Mouse (Mus musculus) lung, adult 2 months (tissue): ENCODE data around the gene Hist2h2bb. TPM values are rescaled to one million over a fixed set of nuclear protein-coding genes. Genes with fewer than 3 reads are reported as not detected.
"Not testable (repeated sequence)": the region's sequence is repeated elsewhere in the genome, so short reads cannot be mapped to it uniquely, and the experiment has no call there.

Experiments used
- DNase-seq: peaks from one replicate; pipeline ENCODE4 v3.0.0; 2022
- H3K4me1 ChIP-seq: fragments of 200-500 bp; 2 replicates; pipeline ENCODE4 v1.6.1; 2011; ENCODE audit warnings: low read length; ENCODE audit not compliant: control insufficient read depth, insufficient read depth
- H3K4me3 ChIP-seq: fragments of 200-500 bp; replicated peaks from 2 replicates; pipeline ENCODE3; 2011; ENCODE audit warnings: low read depth, mild to moderate bottlenecking, control low read depth, low read length; ENCODE audit errors: extremely low read depth
- CTCF ChIP-seq: fragments of 200-500 bp; IDR thresholded peaks from 2 replicates; pipeline ENCODE4 v1.5.1; 2011; ENCODE audit warnings: mild to moderate bottlenecking, low read length, control low read depth; ENCODE audit not compliant: insufficient read depth
- POLR2A ChIP-seq: fragments of 200-500 bp; IDR thresholded peaks from 2 replicates; pipeline ENCODE4 v1.6.1; 2011; ENCODE audit warnings: low read depth, mild to moderate bottlenecking, control low read depth, low read length, borderline replicate concordance; ENCODE audit errors: extremely low read depth
- WGBS: fragments of 180-500 bp; shearing (Covaris S2); methylation state at CpG from one replicate; pipeline ENCODE4 v1.1.7; 2018; 5-methylcytosine and 5-hydroxymethylcytosine counted together
- polyA plus RNA-seq: library from polyadenylated mRNA; depleted of rRNA; stranded (reverse); fragments of >200 nt; gene quantifications from 2 replicates; pipeline ENCODE4 v1.2.3, GENCODE M21; 2012; rRNA removed

Gene Hist2h2bb
- polyA plus RNA-seq: 1.1 and 1.8 TPM in 2 replicates

DNA sequence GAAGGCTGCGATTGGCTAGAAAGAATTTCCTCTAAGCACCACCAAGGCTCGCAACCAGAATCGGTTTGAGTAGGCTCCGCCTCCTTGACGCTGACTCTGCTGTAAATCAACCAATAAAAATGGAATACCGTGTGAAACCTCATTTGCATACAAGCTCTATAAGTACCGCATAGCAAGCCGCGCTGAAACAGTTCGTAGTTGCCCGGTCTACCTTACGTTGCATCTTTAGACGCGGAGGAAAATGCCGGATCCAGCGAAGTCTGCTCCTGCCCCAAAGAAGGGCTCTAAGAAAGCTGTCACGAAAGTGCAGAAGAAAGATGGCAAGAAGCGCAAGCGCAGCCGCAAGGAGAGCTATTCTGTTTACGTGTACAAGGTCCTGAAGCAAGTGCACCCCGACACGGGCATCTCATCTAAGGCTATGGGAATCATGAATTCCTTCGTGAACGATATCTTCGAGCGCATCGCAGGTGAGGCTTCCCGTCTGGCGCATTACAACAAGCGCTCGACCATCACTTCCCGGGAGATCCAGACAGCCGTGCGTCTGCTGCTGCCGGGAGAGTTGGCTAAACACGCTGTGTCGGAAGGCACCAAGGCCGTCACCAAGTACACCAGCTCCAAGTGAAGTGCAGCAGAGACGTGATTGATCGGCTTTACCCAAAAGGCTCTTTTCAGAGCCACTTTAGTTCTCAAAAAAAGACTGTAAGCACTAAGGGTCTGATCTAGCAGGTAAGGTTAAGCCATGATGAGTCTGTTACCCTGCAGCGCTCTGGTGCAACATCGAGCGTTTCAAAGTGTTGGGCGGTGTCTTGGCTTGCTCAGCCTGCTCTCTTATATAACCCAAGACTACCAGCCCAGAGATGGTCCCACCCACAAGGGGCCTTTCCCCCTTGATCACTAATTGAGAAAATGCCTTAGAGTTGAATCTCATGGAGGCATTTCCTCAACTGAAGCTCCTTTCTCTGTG, at the start of gene Hist2h2bb:
Gene Hist2h2bb, plus strand, starts transcription at position 242 of the 964 bp plus-strand sequence.
- peak within 1 kb of the TSS; percentile 84 for H3K4me3 ChIP-seq
- no peak for TF ChIP-seq CTCF
- peak; percentile 99 for TF ChIP-seq POLR2A
- peak; percentile 85 for DNase-seq
- WGBS: under 1% methylated on average over 45 of the region's 45 CpGs
- H3K4me1 ChIP-seq: peaks cover 5% of the 10 kb centered on the region

DNA sequence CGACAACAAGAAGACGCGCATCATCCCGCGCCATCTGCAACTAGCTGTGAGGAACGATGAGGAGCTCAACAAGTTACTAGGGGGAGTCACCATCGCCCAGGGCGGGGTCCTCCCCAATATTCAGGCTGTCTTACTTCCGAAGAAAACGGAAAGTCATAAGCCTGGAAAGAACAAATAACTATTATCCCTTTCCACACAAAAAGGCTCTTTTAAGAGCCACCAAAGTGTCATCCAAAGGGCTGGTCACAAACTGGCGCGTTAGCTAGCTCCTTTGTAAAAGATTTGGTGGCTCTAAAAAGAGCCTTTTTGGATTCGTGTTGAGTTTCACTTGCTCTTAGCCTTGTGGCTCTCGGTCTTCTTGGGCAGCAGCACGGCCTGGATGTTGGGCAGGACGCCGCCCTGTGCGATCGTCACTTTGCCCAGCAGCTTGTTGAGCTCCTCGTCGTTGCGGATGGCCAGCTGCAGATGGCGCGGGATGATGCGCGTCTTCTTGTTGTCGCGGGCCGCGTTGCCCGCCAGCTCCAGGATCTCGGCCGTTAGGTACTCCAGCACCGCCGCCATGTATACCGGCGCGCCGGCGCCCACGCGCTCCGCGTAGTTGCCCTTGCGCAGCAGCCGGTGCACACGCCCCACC, 49.3 kb upstream of the Hist2h2bb start:
- not testable (repeated sequence) for DNase-seq
- H3K4me1 ChIP-seq: peaks cover 13% of the 10 kb centered on the region
- H3K4me3 ChIP-seq: peak overlapping the region; percentile 95
- 0% methylated on average over 42 of the region's 47 CpGs for WGBS

DNA sequence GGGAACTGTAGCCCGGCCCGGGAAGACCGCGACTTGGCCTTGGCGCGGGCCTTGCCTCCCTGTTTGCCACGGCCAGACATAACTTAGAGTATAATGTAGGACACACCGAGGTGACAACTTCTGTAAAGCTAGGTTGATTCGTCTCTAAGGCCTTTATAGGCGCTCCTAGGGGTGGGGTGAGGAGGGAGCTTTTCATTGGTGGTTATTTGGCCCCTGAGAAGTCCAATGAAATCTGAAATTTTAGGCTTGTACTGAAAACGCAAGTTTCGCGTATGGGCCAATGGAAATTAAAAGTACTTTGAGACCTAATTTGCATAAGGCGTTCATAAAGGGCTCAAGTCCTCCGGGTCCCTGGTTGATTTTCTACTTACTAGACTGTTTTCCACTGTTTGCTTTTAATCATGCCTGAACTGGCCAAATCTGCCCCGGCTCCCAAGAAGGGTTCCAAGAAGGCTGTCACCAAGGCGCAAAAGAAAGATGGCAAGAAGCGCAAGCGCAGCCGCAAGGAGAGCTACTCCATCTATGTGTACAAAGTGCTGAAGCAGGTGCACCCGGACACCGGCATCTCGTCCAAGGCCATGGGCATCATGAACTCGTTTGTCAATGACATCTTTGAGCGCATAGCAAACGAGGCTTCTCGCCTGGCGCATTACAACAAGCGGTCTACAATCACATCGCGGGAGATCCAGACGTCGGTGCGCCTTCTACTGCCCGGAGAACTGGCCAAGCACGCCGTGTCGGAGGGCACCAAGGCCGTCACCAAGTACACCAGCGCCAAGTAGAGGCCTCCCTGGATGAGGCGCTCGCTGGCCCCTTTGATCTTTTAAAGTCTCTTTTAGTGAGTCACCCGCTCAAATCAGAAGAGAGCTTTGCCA, 48.5 kb upstream of the Hist2h2bb start, which contains the start of the genes Hist2h2ac and Hist2h2be:
Gene Hist2h2ac, minus strand, starts transcription at position 116 of the 875 bp plus-strand sequence.
Gene Hist2h2be, plus strand, starts transcription at position 355 of the 875 bp plus-strand sequence.
- peaks cover 13% of the 10 kb centered on the region for H3K4me1 ChIP-seq
- under 1% methylated on average over 43 of the region's 43 CpGs for WGBS
- TF ChIP-seq CTCF (no peak), POLR2A (peak; percentile 89)
- DNase-seq: peak; percentile 85
- peak within 1 kb of the TSS; percentile 95 for H3K4me3 ChIP-seq

DNA sequence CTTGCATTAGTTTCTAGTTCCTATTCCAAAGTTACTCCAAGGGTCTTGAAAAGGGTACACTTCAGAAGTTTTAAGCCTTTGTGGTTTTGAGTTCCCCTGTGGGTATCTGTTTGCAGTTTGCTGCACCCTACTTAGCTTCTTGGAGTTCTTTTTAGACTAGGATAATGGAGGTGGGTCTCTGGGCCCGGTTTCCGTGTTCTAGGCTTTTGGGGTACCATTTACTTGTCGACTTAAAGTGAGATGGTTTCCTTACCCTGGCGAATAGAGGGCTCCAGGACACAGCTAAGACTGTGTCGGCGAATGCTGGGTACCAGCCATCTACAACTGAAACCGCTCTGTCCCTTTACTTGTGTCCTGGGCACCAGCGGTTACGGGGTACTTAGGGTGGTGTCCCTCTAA, 47.9 kb upstream of the Hist2h2bb start:
- TF ChIP-seq POLR2A: no peak
- TF ChIP-seq CTCF: no peak
- WGBS: 18% methylated on average over 9 of the region's 9 CpGs
- DNase-seq: no peak

DNA sequence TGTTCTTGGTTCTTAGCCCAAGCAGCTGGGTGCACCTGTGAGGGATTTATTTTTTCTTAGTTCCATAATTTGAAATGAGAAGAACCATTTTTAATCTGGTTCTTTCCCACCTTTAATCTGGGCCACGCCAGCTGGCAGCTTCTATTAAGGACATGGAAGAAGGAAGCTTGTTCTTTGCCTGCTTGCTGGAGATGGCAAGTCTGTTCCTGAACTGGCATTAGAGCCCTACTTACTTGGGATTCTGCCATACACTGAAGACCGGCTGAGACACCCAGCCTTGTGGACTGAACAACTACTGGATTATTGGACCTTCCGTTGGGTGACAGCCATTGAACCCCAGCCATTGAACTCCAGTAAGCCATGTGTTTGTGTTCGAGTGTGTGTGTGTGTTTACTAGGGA, 46.8 kb upstream of the Hist2h2bb start:
- TF ChIP-seq CTCF: no peak
- no peak for TF ChIP-seq POLR2A
- no peak overlapping the region for H3K4me3 ChIP-seq
- H3K4me1 ChIP-seq: peaks cover 13% of the 10 kb centered on the region
- WGBS: 83% methylated on average over 4 of the region's 4 CpGs
- DNase-seq: no peak

More for the DNA sequence above, 47.9 kb upstream of the Hist2h2bb start:
- Histone ChIP-seq H3K4me1 (peaks cover 13% of the 10 kb centered on the region), H3K4me3 (peak overlapping the region; percentile 93)

DNA sequence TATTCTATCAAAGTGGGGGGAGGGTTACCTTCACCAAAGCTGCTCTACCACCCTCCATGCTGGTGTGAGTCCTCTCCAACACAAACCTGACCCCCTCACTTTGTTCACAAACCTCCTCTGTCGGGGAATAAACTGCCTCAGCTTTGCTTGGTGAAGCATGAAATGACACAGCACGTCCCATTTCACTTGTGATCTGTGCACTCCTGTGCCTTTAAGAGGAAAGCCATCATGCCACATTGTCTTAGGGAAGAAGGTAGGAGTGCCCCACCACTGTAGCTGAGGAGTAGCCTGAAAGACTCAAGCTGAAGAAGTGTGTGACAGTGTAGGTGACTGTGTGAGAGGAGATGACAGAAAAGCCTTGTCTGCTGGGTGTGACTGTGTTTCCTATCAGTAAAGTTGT, 44.1 kb upstream of the Hist2h2bb start:
- DNase-seq: no peak
- peaks cover 9% of the 10 kb centered on the region for H3K4me1 ChIP-seq
- WGBS: 54% methylated on average over 2 of the region's 2 CpGs
- TF ChIP-seq CTCF (no peak), POLR2A (no peak)
- H3K4me3 ChIP-seq: no peak overlapping the region

DNA sequence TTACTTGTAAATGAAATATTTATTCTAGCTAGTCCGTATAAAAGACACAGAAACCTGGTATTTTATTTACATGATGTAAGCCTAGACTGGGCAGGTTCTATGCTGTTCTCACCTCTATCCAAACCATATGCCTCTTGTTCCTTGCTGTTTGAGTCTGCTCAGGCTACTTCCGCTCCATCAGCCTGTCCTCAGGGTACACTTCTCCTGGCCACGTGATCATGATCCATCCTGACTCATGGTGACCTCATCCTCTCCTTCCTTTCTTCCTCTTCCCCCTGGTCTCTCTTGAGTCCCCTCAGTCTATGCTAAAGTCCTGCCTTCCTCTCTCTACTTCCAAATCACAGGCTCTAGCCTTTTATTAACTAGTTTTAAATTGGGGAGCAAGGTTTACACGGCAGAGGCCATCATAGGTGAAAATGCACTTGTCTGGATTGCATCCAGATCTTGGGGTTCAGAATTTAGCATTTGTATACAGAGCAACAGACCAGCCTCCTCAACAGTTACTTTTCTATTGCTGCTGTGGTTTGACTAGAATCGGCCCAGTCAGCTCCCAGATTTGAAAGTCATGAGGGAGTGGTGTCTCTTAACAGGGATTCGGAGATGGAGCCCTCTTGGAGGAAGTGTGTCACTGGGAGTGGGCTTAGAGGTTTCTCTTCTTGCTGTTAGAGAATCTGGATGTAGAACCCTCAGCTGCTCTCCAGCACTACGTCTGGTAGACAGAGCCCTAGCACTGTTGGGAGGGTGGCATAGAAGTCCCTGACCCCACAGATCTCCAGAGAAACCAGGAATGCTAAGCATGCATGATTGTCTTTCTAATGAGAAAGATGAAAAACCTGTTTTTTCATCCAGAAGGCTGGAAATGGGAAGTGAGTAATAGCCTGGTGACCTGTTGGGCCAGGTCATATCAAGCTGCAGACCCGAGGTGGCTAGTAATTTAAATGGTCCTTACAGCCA, 42.6 kb upstream of the Hist2h2bb start:
- Histone ChIP-seq H3K4me3 (no peak overlapping the region), H3K4me1 (peaks cover 7% of the 10 kb centered on the region)
- WGBS: 52% methylated on average over 8 of the region's 8 CpGs
- TF ChIP-seq POLR2A (no peak), CTCF (no peak)
- no peak for DNase-seq

DNA sequence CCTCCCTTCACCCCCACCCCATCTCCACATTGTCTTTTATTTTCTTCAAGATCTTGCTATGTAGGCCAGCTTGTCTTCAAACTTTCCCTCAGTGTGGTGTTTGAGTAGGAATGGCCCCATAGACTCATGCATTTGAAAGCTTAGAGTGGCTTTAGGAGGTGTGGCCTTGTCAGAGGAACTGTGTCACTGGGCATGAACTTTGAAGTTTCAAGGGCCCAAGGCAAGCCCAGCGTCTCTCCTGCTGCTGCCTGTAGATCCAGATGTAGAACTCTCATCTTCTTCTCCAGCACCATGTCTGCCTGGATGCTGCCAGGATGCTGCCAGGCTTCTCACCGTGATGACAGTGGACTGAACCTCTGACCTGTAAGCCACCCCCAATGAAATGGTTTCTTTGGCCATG, 40.7 kb upstream of the Hist2h2bb start:
- no peaks in the 10 kb centered on the region; the same call in 1 of the 2 replicates for H3K4me1 ChIP-seq
- DNase-seq: no peak
- no peak overlapping the region for H3K4me3 ChIP-seq
- 62% methylated on average over 2 of the region's 2 CpGs for WGBS
- TF ChIP-seq CTCF (no peak), POLR2A (no peak)
